Mouse (Mus musculus) G1E (cell line): ENCODE results near the gene Actrt2.

Experiments
- CTCF ChIP-seq: IDR thresholded peaks from 2 replicates; pipeline ENCODE4 v1.5.1; 2012; ENCODE audit warnings: low read depth, low read length, inconsistent platforms, mixed read lengths
- TAL1 ChIP-seq: conservative IDR thresholded peaks from 2 replicates; pipeline ENCODE4 v1.6.1; 2012; ENCODE audit warnings: low read depth, low read length, inconsistent platforms, mixed read lengths

GRCm38 (mm10) chr4:154661256-154661655 lies 6.4 kb downstream of the Actrt2 start:
- TF ChIP-seq CTCF, result no peak
- no peak for TF ChIP-seq TAL1
